Mouse (Mus musculus) layer of hippocampus, postnatal 10 days (tissue): ENCODE measurements around the gene Tle2. TPM values are rescaled to one million over a fixed set of nuclear protein-coding genes. Genes with fewer than 3 reads are reported as not detected.
A peak's percentile ranks its signal among the peaks of the same experiment; 100 is the strongest.

Experiments
- DNase-seq, 2 experiments: peaks; one replicate each; pipeline ENCODE4 v3.0.0; 2021; ENCODE audit warnings: low spot score in 2 of 2
- long read RNA-seq: library from polyadenylated mRNA; stranded (forward); transcript quantifications from one replicate; pipeline ENCODE4 v2.0.0, GENCODE M21; 2023
- total RNA-seq, 2 experiments: library from RNA; stranded (reverse); gene quantifications; 2 replicates each; pipeline ENCODE4 v1.2.3; 2021

The Tle2 gene
- total RNA-seq, result 10 to 100 TPM; 25.6 to 26.6 TPM
- long read RNA-seq, partial matches to known transcripts, result 0 of 10 reads
- long read RNA-seq, other reads (novel, unspliced or antisense), result 6 of 10 reads

DNA sequence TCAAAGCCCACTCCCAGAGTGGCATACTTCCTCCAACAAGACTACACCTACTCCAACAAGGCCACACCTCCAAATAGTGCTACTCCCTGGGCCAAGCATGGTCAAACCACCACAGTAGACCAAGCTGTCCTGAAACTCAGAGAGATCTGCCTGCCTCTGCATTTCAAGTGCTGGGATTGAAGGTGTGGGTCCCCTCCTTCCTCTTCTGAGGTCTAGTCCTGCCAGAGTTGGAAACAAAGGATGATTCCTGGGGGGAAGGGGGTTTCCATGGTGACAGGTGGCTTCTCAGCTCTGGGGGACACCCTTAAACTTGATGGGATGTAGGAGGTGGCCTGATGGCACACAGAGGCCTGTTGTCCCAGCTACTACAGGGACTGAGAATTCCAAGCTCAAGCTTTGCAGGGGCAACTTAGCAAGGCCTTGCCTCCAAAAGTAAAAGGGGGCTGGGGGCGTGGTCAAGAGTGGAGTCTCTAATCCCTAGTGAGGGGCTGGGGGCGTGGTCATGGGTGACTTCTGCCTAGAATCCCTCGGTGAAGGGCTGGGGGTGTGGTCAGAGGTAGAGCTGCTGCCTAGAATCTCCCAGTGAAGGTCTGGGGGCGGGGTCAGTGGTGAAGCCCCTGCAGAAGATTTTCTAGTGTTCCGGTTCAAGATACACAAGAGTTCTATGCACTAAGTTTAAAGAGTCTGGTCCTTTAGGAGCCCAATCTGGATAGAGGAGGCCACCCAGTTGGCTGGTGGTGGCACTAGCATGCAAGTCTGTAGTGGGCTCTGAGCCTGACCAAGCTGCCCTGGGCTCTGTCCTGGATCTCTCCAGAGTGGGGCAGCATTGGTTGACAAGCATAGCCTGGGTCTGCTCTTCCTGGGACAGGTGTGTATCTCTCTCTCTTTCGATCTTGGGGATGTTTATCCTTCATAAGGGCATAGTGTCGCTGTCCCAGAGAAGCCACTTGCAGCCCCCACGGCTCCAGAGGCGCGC lies at the start of gene Tle2:
Tle2 (plus strand) TSS at position 481 of the 976 bp plus-strand sequence.
- DNase-seq, result no peak

DNA sequence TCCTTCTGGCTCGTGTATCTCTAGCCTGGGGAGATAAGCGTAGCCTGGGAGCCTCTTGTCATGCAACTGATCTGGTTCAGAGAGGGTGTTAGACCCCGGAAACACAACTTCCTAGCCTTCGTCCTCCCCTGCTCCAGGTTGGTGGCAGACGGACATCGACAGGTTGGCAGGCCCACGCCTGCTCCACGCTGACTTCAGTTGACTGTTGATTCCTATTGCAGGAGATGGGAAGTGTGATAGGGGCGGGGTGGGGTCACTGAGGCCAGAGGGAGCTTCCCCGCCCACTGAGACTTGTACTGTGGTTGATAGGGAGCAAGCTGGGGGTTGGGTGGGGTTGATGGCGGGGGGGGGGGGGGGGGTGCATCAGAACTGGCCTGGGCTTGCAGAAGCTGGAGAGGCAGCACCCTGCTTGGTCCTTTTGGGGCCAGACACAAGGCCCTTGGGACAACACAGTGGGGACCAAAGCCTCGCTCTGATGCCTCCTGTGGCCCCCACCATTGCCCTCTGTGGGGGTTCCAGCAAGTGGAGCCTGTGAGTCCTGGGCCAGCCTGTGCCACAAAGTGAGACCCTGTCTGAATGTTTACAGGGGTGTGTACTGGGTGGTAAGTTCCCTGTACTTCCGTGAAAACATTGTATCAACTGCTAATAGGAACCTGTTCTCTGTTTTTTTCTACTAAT lies 49.2 kb upstream of the Tle2 start:
- no peak for DNase-seq

DNA sequence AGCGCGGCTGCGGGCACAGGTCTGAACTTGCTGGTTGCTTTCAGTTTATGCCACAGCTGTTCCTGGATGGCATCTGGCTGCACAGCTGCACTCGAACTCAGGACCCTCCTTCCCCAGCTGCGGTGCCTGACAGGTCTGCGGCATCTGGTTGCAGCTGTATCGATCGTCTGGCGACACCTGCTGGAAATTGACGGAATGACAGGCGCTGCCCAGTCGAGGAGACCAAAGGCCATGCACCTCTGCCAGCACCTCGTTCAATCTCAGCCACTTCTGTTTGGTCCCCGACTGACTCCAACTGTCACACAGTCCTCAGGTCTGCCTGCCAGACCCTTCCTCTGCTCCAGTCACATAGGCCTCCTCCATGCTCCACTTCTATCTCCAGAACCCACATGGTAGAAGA lies 47.6 kb upstream of the Tle2 start:
- DNase-seq, result peak; percentile 78 to 80

DNA sequence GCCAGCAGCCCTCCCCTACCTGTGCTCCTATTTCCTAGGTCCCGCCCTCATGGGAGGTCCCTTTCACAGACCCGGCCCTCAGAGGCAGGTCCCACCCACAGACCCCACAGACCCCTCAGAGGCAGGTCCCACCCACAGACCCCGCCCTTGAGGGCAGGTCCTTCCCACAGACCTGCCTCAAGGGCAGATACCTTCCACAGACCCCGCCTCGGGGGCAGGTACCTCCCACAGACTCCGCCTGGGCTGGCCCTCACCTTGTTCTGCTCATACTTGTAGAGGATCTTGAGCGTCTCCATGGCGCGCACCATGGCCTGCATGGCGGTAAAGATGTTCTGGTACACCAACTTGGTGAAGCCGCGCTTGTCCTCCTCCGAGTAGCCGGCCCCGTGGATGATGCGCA lies 39.5 kb upstream of the Tle2 start:
- no peak for DNase-seq

DNA sequence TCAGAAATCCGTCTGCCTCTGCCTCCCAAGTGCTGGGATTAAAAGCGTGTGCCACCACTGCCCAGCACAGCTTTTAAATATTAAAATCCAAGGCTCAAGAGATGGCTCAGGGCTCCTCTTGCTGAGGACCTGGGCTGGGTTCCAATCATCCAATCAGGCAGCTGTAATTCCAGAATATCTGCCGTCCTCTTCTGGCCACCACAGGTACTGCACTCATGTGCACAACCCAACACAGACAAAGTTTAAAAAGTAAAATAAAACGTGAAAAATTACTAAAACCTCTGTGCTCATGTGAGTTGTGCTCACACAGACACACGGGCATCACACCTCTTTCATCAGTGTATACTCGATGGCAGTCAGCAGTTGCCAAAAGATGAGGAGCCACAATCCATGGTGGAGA lies 37.6 kb upstream of the Tle2 start:
- peak in 1 of 2 experiments; percentile 38 for DNase-seq

DNA sequence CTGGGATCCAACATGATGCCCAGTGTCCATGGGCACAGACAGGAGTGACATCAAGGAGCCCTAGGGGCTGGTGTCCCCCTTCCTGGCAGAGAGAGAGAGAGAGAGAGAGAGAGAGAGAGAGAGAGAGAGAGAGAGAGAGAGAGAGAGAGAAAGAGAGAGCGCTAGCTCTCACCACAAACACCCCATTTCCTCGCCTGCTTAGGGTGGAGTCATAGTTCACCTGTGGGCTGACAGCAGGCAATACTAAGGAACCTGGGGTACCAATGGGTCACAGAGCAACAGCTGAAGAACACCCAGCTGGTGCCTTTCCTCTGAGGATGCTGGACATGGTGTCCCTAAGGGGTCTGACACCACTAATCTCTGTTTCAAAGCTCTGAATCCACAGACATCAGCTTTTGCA lies 36.9 kb upstream of the Tle2 start:
- DNase-seq, result no peak

DNA sequence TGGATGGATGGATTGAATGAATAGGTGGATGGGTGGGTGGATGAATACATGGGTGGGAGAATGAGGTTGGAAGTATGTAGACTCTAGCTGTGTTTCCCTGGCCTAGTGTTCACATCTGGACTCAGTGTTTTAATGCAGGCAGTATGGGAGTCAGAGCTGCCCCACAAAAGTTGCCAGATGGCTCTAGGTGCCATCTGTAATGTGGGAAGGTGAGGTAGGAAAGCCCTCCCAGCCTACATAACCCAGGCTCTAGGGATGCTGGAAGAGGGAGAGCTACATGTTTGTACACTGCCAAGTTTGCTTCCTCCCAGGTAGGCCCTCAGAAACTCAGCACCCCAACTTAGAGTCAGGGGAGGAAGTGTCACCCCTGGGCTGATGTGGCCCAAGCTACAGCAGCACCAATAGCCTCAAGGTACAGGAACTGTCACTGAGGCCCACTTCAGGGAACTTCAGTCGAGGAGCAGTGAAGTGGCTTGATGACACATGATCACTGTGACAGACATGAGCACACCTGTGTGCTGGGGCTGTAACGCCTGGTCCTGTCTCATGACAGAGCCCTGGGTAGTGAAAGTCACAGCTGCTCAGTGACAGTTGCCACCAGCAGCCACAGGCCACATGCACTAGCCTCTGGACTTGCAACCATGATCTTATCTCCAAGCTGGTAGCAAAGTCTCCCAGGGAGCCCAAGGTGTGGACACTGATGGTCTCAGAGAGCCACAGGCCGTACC lies 35.9 kb upstream of the Tle2 start:
- no peak for DNase-seq

DNA sequence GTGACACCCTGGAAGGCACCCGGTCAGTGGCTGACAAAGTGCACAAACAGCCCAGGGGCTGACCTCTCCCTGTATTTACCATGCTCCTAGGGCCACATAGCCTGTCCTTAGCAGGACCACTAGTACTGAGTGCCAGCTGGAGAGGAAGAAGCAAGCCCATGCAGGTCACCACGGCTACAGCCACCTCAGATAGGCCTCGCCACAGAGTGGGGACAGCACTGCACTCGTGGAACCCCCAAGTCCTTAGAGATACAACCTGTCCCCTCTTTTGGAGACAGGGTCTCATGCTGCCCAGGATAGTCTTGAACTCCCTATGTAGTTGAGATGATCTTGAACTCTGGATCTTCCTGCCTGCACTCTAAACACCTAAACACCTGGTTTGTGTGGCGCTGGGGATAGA lies 33.0 kb upstream of the Tle2 start:
- no peak for DNase-seq

DNA sequence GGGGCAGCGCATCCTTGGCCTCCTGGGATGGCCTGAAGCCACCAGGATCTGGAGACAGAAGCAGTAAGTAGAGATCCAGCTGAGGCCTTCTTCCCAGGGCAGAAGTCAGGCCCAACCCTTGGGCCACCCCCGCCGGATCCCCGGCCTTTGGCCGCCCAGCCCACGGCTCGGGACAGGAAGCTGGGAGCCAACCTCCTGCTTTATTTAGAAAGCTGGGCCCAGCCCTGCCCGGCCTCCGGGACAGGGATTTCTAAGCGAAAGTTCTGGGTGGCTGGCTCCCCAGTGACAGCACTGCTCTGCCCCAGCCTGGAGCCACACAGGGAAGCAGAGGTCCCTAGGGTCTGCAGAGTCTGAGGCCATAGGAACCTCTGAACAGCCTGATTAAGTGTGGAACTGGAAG lies 32.6 kb upstream of the Tle2 start:
- DNase-seq, result no peak

DNA sequence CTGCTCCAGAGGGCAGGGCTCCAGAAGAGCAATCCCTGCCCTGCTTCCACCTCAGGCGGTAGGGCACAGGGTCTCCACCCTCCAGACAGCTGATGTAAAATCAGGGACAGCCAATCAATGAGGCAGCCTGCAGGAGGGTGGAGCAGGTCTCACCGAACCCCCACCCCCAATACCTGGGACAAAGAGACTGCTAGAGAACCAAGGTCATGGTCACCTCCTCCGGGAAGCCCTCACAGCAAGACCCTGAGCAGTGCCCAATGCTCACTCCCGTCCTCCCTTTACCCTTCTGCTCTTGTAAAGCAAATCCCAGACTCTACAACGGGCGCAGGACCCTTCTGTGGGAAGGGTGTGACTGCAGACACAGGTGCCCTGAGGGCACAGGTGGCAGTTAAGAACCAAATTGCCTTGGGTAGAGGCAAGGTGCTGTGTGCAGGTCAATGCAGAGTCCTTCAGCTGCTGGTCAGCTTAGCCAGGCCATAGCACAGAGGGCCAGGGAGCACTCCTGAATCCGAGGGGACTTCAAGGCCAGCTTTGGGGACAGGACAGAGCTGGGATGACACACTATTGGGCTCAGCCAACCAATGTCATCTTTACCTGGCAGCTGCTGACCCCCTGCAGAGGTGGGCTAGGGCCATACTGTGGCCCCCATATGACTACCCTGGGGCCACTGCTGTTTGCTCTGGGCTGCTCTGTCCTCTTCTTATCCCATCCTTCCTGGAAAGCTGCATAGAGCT lies 31.5 kb upstream of the Tle2 start:
- no peak for DNase-seq

DNA sequence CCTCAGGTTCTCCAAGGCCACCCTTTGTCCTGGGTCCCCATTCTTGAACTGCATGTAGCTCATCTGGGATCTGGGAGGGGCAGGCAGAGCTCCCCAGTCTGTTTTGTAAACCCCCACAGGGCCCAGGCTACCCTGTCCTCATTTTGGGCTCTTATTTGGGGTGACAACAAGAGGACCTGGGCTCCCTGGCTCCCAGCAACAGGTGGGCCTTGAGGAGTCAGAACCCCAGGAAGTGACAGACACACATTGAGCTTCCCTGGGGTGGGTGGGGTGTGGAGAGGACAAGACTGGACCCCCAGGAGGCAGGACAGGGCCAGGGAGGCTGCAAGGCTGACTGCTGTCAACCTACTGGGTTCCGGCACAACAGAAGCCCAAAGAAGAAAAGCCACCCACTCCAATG lies 30.7 kb upstream of the Tle2 start:
- DNase-seq, result no peak

DNA sequence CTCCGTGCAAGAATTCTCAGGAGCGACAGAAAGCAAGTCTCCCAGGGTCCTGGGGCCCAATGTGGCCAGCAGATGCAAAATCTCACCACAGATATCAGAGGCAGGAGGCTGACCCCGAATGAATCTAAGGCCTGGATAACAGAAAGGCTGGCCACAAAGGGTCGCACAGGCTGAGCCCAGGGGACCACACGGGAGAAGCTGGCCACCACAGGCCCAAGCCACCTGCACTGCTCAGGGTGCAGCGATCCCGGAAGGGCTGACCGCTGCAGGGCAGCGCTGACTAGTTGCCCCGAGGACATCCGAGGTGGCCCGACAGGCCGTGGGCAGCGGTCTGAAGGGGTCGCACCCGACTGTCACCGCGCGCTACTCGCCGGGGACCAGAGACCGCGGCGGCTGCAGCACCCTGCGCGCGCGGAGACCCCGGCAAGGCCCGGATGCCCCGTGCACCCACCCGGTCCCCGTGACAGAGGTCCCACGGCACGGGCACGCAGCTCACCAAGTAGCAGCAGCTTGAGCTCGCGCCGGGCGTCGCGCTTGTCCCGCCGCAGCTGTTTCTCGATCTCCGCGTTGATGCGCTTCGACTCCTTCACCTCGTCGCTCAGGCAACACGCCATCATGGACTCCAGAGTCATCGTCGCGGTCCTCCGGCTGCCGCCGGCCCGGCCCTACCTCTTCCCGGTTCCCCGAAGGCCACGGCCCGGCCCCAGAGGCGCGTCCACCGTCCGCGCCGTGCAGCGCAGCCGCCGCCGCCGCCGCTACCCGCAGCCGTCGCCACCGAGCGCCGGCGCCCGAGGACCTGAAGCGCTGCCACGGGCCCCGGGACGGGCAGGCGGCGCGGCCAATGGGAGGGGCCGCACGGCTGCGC lies 29.8 kb upstream of the Tle2 start:
- no peak for DNase-seq

DNA sequence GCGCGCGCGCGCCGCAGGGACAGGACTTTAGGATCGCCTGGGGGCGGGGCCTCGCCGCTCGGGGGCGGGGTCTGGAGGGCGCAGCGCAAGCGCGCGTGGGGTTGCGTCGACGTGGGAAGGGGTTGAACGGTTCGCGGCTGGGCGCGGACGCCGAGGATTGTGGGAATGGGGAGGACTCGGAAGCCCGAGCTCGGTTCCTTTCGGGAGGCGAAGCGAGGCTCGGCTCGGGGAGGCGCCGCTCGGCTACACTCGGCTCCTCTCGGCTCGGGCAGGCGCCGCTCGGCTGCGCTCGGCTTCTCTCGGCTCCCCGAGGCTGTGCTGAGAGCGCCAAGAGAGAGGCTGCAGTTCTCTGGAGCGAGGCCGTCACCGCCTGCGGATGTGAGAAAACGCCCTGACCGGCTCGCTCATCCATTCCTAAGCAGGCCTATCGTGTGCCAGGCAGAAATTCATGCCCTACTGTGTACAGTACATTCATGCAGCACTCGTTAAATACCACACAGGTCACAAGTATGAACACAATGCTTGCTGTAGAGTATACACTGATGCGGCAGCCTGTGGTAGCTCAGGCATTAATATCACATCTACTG lies 29.1 kb upstream of the Tle2 start, which contains the start of gene Gna11:
Gna11 (minus strand) TSS at position 30 of the 587 bp plus-strand sequence.
- DNase-seq, result peak; percentile 100

DNA sequence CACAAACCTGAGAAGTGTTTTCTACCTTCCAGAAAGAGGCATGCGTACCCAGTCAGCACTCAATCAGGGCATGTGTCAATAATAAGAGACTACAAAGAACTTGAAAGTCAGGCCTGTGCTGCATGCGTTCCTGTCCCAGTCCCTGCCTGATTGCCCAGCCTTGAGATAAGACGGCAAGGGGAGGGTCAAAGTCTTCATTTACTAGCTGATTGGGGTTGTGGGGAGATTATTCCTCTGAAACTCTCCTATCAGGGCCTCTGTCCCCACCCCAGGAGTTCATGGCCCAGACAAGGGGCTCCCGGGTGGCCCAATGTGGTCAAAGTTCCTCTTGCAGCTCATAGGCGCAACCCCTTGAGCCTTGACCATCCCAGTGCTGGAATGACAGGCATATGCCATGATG lies 28.0 kb upstream of the Tle2 start:
- DNase-seq, result no peak

DNA sequence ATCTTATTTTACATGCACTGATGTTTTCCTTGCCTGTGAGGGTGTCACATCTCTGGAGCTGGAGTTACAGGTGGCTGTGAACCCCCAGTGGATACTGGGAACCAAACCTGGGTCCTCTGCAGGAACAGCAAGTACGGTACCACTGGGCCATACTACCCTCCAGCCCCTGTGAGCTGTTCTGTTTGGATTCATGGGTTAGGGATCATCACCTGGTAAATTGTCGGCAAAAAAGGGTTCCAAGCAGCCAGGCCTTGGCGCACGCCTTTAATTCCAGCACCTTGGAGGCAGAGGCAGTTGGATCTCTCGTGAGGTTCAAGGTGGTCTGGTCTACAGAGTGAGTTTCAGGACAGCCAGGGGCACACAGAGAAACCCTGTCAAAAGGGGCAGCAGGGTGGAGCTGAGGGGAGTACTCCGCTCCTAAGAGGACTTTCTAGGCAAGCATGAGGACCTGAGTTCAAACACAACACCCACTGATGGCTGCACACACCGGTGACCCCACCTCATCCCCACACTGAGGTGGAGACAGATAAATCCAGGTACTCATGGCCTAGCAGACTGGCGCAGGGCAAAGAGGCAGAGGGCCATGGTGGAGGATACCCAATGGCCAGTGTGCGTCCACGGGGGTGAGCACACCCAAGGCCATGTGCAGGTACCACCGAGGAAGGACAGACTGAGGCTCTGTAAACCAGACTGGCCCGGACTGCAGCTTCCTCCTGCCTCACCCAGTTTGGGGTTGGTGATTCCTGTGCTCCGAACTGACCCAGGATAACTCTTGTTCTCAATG lies 27.4 kb upstream of the Tle2 start:
- no peak for DNase-seq

DNA sequence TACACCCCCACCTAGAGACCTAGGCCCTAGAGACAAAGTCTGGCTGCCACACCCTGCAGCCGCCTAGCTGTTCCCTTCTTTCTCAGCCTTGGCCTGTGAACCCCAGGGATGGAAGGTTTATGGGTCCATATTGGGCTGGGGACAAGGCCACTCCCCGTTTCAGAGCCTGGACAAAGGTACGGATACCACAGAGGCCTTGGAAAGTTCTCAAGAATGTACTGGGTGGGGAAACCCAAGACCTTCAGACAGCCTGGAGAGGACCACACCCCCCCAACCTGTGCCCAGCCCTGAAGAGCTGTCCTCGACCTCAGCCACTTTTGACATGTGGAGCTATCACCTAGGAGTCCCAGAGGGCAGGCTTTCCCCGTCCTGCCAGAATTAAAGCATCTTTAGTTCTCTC lies 25.4 kb upstream of the Tle2 start:
- DNase-seq, result no peak

DNA sequence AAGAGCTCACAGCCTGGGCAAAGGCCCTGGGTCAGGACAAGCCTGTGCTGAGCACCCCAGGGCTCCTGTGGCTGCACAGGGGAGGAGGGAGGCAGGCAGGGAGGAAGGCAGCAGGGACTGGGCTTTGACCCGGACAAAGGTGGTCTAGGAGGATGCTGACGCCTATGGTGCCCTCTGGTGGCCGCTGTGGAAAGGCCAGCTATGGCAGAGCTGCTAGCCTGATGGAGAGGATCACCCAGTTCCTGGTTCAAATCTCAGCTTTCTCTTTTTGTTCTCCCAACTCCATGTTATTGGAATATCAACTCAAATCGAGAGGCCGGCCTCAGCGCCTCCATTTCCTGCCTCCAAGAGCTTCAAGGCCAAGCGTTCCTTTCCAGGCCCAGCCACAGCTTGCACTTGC lies 24.1 kb upstream of the Tle2 start:
- peak; percentile 54 to 66 for DNase-seq

DNA sequence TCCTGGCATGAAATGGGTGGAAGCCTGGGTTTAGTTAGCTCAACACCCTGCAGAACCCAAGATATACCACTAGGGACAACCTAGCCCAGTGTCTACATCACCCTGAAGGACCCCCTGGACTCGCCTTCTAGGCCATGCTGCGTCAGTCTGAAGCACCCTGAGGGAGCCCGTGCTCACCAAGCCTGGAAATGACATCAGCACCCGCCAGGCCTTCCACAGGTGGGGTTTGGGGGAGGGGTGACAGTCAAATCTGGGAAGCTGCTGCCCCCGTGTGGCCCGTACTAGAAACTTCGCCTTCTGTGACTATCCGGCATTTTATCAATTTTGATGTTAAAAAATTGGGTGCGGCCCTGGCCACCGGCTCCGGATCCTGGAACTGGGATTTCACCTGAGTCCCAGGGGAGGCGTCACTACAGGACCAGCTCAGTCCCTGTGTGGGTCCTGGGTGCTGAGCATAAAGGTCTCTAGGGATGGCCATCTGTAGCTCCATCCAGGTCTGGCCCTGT lies 22.7 kb upstream of the Tle2 start:
- DNase-seq, result peak; percentile 78 to 85
